Mouse (Mus musculus) lung, adult 2 months (tissue): Measurements from ENCODE around the gene Rnf150. TPM values are rescaled to one million over a fixed set of nuclear protein-coding genes. Genes with fewer than 3 reads are reported as not detected.

ENCODE experiments used
- DNase-seq: peaks from one replicate; pipeline ENCODE4 v3.0.0; 2022
- H3K4me1 ChIP-seq: fragments of 200-500 bp; 2 replicates; pipeline ENCODE4 v1.6.1; 2011; ENCODE audit warnings: low read length; ENCODE audit not compliant: control insufficient read depth, insufficient read depth
- H3K4me3 ChIP-seq: fragments of 200-500 bp; replicated peaks from 2 replicates; pipeline ENCODE3; 2011; ENCODE audit warnings: low read depth, mild to moderate bottlenecking, control low read depth, low read length; ENCODE audit errors: extremely low read depth
- CTCF ChIP-seq: fragments of 200-500 bp; IDR thresholded peaks from 2 replicates; pipeline ENCODE4 v1.5.1; 2011; ENCODE audit warnings: mild to moderate bottlenecking, low read length, control low read depth; ENCODE audit not compliant: insufficient read depth
- POLR2A ChIP-seq: fragments of 200-500 bp; IDR thresholded peaks from 2 replicates; pipeline ENCODE4 v1.6.1; 2011; ENCODE audit warnings: low read depth, mild to moderate bottlenecking, control low read depth, low read length, borderline replicate concordance; ENCODE audit errors: extremely low read depth
- WGBS: fragments of 180-500 bp; shearing (Covaris S2); methylation state at CpG from one replicate; pipeline ENCODE4 v1.1.7; 2018; 5-methylcytosine and 5-hydroxymethylcytosine counted together
- polyA plus RNA-seq: library from polyadenylated mRNA; depleted of rRNA; stranded (reverse); fragments of >200 nt; gene quantifications from 2 replicates; pipeline ENCODE4 v1.2.3, GENCODE M21; 2012; rRNA removed

The Rnf150 gene
- polyA plus RNA-seq, 1 experiment = 6.9 TPM

- DNase-seq = no peak
- peaks cover 12% of the 10 kb centered on the region for H3K4me1 ChIP-seq
- TF ChIP-seq CTCF = no peak
- TF ChIP-seq POLR2A = no peak
- H3K4me3 ChIP-seq = no peak overlapping the region
- 35% methylated on average over 3 of the region's 3 CpGs for WGBS
Observed at GRCm38 (mm10) chr8:83140701-83141111, 277.6 kb downstream of the Rnf150 start.

Other genes starting within 250 kb of the Rnf150 start
- 8.3 and 11.3 TPM in 2 replicates for gene Zfp330, start 89.2 kb upstream of the Rnf150 start, polyA plus RNA-seq